Mouse (Mus musculus) hematopoietic multipotent progenitor cell, adult 10-12 weeks (in vitro differentiated cells): Measurements from ENCODE around the gene Alx3. TPM values are rescaled to one million over a fixed set of nuclear protein-coding genes. Genes with fewer than 3 reads are reported as not detected.

ENCODE experiments used
- polyA plus RNA-seq: library from polyadenylated mRNA; stranded (reverse); fragments of >175 nt; gene quantifications from 2 replicates; pipeline ENCODE4 v1.2.3, GENCODE M21; 2012; ENCODE audit warnings: low replicate concordance

Alx3 gene
- not detected in 2 replicates for polyA plus RNA-seq

GRCm38 (mm10) chr3:107594662-107595263 lies at the start of gene Alx3:
TSS of gene Alx3 (plus strand) at chr3:107595031.

DNA sequence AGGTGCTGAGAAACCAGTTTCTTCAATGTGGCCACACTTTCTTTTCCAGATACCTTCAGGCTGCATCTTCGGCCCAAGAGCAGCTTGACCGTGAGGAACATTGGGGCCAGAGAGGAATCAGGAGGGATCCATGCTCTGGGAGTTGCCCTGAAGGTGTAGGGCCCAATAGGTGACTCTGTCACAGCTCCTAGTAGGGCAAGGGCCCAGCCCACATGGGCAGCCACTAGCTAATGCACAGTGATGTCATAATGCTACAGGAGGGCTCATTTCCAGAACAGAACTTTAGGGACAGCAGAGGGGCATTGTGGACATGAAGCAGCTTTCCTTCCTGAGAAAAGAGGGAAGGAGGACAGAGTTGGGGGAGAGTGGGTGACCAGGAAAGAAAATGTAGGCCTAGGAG lies 40.0 kb upstream of the Alx3 start, which contains the start of gene Ubl4b:
Gene Ubl4b (minus strand): TSS at position 232 of the 400 bp plus-strand sequence.

DNA sequence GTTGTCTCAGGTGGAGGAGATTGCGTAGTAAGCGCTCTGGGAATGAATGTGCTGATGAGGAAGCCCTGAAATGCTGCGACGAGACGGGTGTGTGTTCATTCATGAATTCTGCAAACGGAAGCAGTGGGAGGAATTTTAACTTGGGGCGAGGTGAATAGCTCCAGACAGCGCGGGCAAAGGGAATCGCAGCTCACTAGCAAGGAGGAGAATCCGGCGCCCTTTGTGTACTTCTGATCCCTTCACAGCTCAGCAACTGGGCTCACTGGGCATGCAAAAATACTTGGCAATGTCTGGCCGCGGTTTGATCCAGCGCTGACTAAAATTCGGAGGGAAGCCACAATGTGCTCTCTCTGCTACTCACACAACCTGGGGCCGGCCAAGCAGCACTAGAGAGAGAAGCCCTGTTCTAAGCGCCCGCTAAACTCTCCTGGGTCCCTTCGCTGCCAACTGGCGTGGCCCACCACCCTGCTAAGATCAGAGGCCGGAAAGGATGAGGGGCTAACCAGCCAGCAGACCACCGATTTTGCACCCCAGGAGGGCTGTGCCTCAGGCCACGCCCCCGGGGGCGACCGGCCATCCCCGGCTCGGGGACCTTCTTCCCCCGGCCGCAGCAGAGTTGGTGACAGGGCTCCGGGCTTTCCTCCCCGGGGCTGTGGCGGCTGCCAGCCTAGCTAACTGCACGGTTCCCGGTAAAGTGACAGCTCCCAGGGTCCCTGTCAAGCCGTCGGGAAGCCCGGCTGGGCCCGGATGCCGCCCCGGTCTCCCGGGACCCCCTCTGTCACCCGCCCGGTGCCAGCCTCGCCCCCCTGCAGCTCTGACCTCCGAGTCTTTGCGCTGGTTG lies 36.1 kb downstream of the Alx3 start, which contains the start of gene Gm10961:
Gene Gm10961 (plus strand): TSS at position 641 of the 841 bp plus-strand sequence.

GRCm38 (mm10) chr3:107631523-107631958 lies 36.7 kb downstream of the Alx3 start, which contains the start of gene Strip1:
TSS of gene Strip1 (minus strand) at chr3:107631694.

Other genes with a start within 250 kb of the Alx3 start
- gene Kcnc4, start 135.5 kb upstream of the Alx3 start, polyA plus RNA-seq = 0.04 TPM in 1 of 2 replicates, not detected in the other
- 0.08 and 0.09 TPM in 2 replicates for gene Slc6a17, start 77.0 kb upstream of the Alx3 start, polyA plus RNA-seq
- gene Ubl4b, start 40.0 kb upstream of the Alx3 start, polyA plus RNA-seq = not detected in 2 replicates
- not detected in 2 replicates for gene Gm10961, start 36.3 kb downstream of the Alx3 start, polyA plus RNA-seq
- 20.6 and 27.0 TPM in 2 replicates for gene Strip1, start 36.7 kb downstream of the Alx3 start, polyA plus RNA-seq
- 9.8 and 10.9 TPM in 2 replicates for gene Ahcyl1, start 101.5 kb downstream of the Alx3 start, polyA plus RNA-seq
- gene Csf1, start 165.4 kb downstream of the Alx3 start, polyA plus RNA-seq = 11.8 and 29.7 TPM in 2 replicates